ENCODE assay signal across 17 mouse cellular contexts in genomic region chr7:73560811-73561210, GRCm38 (mm10).
"Had no signal": no experiment of that assay in that cellular context is flagged by ENCODE, and none has a peak within 500 bp of the region (broad histone marks: within the 10 kb centered on the region; RNA-seq: fewer than 3 reads in every experiment).

No protein-coding gene starts in this region.

- H3K27ac ChIP-seq: lung, embryonic 15.5 days; midbrain, embryonic 13.5 days; midbrain, embryonic 15.5 days; neural tube, embryonic 12.5 days had no signal

- H3K4me3 ChIP-seq: lung, embryonic 15.5 days; megakaryocyte, embryonic 14.5 days; midbrain, embryonic 13.5 days; midbrain, embryonic 15.5 days; neural tube, embryonic 12.5 days had no signal

- H3K4me2 ChIP-seq: lung, embryonic 15.5 days; midbrain, embryonic 11.5 days; midbrain, embryonic 13.5 days; midbrain, embryonic 15.5 days; neural tube, embryonic 12.5 days had no signal

- H3K9me3 ChIP-seq: lung, embryonic 15.5 days; megakaryocyte, embryonic 14.5 days; midbrain, embryonic 13.5 days; midbrain, embryonic 15.5 days; neural tube, embryonic 12.5 days had no signal

- H3K36me3 ChIP-seq: lung, embryonic 15.5 days; midbrain, embryonic 13.5 days; midbrain, embryonic 15.5 days; neural tube, embryonic 12.5 days had no signal

- ATAC-seq: liver, postnatal 0 days; lung, postnatal 0 days; midbrain, embryonic 13.5 days; midbrain, embryonic 15.5 days had no signal

- DNase-seq: liver, postnatal 0 days; lung, adult 2 months; lung, postnatal 14 days; lung, postnatal 36 days; right cerebral cortex, postnatal 14 days; right cerebral cortex, postnatal 4 days; spleen, adult 18-20 months; thymus, adult 18-20 months; thymus, postnatal 14 days; thymus, postnatal 36 days had no signal

- H3K9ac ChIP-seq: liver, postnatal 0 days; lung, embryonic 15.5 days; midbrain, embryonic 13.5 days; midbrain, embryonic 15.5 days; neural tube, embryonic 12.5 days had no signal

- H3K27me3 ChIP-seq: lung, embryonic 15.5 days; megakaryocyte, embryonic 14.5 days; midbrain, embryonic 13.5 days; midbrain, embryonic 15.5 days; neural tube, embryonic 12.5 days had no signal
